Mouse (Mus musculus) T-cell, adult 2 months (primary cell): ENCODE data around the gene Csrnp3.

Experiments used
- DNase-seq: peaks from one replicate; pipeline ENCODE4 v3.0.0; 2022; ENCODE audit warnings: low spot score

The Csrnp3 gene

DNA sequence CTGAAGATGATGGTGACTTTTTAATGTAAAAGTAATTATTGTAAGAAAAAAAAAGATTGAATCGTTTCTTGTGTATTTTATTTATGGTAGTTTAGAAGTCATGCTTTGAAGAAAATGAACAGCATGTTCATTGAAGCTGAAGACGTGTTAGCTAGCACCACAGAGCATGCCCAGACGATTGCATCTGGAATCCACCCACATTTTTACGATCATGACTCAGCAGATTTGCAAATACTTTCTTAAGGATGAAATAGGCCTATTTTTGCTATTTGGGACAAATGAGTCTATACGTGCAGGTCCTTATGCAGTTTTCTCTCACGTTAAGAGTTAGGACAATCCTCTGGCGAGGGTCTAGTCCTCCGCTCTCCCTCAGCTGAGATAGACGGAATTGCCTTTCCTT, 177.9 kb downstream of the Csrnp3 start:
- DNase-seq = no peak

DNA sequence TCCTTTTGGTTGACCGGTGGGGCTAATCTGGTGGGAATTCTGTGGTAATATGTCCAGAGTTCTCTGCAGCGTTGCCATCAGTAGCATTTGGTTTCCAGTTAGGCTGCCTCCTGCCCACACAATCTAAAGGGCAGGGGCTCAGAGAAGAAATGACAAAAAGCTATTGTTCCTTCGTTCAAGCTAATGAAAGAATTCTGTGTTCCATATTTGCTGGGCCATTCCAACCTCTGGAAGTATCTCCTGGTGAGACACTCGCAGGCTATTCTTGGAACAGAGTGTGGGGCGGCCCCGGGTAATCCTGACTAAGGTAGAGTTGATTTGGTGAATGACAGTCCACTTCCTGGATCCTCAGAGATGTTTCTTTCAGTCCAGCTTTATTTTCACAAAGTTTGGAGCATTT, 179.3 kb downstream of the Csrnp3 start:
- no peak for DNase-seq

DNA sequence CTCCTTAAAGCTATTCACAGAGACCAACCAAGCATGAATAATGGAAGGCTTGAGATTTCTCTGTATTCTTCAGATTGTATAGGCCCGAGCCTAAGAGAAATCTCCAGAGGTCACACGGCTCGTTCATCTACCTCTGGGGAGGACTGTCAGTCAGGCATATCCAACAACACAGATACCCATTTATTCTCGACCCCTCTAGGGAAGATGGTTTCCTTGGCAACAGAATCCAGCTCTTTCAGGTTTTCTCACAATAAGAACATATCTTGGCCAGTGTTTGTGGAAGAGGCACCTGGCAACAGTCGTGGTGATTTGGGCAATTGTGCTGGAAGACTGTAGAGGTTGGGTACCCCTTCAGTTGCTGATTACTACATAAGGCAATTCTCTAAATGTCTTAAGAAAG, 183.2 kb downstream of the Csrnp3 start:
- DNase-seq = no peak

DNA sequence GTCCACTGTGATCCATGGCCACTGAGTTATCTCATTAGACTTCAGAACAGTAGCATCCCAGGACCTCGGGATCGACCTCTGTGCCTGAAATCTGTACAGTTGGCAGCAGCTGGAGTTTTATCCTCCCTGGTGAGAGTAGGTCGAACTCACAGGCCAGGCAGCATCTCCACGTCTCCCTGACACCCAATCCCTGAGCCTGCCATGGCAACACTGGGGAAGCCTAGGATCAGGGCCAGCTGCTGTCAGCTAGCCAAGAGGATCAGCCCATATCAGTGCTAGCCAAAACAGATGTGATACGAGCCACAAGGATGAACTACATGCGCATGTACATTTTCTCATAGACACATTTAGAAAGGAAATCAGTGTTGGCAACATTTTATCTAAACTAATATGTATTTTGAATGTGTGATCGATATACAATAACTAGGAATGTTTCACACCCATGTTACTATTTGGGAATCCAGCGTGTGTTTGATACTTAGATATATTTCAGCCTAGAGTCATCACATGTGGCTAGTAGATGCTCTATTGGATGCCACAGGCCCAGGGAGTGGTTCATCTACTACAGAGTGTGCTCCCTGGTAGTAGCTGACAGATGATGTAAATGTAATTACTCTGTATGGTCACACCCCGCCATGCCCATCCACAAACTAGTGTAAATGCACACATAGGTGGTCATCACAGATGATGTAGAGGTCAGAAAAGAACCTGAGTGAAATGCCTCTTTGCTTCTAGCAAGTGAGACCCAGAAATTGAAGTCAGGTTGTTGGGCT, 189.5 kb downstream of the Csrnp3 start:
- no peak for DNase-seq

DNA sequence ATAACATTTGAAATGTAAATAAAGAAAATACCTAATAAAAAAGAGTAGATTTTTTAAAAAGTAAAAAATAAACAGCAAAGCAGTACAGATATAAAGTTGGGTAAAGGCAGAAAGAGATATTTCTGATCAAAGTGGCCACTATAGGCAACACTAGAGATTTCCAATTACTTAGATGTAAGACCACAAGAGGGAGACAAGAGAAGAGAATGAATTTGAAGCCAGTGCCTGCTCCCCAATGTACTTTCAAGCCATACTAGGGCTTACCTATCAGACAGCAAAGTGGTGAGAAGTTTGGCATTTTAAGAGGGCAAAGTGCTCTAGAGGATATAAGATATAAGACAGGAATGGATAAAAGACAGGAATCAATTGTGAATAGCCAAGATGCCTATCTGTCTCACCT, 195.0 kb downstream of the Csrnp3 start:
- DNase-seq = no peak

DNA sequence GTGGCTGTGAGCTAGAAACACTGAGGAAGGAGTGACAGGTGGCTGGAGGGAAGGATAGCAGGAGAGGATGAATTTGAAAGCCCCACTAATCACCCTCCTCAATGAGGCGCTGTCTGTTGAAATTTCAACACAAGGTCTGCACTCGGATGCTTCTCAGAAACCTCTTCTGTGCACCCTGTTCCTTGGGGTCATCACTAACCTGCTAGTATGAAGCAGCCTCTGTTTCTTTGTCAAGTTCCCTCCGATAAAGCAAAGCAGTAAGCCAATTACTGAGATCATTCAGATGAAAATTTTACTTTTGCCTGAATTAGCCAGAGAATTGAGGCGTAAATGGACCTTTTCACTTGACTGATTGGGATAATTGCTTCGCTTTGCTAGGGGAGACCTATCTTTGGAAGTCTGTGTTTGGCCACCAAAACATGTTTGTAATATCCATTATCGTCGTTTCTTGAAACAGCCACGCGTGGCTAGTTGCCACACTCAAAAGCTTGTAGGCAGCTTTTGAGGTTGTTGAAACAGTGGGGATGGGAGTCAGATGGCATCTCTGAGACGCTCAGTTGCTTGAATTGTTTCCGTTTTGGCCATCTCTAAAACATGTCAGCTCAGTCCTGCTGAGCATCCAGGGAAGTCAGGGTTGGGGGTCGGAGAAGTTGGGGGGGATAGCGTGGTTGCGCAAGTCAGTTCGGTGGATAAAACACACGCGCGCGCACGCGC, 195.8 kb downstream of the Csrnp3 start:
- no peak for DNase-seq

DNA sequence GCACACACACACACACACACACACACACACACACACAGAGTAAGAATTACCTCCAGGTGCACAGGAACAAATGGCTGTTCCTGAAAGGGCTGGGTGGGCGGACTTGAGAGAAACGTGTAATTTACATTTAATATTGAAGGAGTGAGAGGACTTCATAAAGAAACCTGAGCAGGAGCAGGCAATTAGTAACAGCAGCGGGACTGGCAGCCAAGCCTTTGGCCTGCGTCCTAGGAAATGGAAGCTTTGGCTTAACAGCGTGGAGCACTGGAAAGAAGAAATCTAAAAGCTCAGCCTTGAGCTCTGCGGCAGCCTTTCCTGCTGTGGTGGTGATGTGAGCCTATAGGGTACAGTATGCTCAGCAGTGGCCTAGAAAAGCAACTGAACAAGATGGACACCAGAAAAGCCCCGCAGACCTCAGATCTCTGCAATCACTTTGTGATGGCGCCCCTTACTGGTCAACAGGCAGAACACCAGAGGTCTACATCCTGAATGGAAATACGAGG, 196.4 kb downstream of the Csrnp3 start:
- no peak for DNase-seq

DNA sequence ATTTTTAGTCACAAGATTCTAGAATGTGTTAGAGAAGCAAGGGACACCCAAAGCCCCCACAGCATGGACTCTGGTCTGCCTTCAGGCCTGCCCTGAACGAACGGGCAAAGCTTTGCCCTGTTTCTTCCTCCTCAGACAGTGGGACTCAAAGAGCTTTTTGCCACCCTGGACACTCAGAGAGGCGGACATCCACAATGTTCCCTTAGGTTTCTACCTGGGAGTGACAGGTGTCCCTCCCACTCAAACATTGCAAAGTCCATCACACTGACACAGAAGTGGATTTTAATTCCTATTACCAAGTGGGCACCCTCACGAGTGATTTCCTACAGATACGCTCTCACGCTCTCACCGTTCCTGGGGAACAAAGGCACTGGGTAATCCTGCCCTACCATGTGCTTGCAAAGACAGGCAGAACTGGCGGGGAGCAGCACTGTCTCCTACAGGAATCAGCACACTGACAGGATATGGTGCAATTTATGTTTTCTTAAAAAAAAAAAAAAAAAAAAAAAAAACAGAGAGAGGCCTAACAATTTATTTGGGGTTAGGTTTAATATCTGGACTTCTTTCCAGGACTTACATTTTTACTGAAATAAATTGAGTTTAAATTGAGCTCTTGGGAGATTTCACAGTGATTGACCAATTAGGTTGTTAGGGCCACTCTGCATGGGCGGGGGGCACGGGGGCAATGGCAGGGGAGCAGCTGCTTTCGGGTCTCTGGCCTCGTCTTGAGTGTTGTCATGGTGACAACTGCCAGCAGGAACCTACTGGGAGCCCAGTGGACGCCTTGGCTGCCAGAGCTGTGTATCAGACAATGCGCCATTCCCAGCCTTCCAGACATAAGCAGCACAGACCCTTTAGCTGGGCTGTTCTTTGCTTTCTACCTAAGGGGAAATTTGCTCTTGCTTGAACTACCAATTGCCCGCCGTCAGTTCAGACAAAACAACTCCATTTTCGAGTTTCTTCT, 198.2 kb downstream of the Csrnp3 start:
- DNase-seq = no peak

DNA sequence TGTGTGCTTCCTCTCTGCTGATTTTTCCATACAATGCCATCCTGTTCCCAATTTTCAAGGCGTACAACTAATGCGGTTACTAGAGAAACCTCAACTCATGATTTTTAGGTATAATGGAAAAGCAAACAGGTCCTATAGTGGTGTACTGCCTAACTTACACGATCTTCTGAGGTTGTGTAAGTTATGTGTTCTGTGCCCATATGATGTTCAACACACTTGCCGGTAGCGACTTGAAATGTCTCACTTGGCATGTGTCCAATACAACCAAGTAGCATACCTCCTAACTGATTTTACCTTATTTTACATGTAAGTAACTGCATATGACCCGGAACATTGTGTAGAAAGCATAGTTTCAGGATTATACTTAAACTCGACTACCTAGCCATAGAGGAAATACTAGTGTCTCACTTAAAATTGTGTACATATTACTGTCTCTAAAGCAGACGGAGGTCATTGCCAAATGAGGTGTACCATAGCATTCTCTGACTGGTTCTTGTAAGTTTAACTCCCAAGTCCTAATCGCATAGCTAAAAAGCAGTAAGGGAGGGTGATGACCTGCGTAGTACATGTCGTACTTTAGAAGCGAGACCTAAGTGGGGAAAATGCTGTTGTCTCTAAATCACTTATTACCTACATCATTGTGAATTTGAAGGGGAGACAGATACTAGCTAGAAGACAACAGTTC, 199.0 kb downstream of the Csrnp3 start:
- DNase-seq = no peak

DNA sequence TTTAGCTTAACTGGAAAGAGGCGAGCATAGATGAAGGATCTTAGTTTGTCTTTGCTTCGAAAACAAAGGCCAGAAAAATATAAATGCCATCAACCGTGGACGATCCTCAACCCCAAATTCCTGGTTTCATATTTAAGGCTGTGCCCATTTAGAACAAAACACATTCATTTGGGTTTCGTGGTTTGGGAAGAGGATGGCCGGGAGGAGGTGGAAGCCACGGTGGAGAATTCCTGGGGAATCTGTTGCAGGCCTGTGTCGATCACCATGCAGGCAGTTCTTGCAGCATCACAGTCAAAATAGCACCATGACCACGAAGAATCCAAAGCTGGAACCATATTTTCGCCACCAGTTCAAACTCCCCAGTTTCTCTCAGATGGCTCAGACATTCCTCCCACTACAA, 217.7 kb downstream of the Csrnp3 start:
- no peak for DNase-seq

DNA sequence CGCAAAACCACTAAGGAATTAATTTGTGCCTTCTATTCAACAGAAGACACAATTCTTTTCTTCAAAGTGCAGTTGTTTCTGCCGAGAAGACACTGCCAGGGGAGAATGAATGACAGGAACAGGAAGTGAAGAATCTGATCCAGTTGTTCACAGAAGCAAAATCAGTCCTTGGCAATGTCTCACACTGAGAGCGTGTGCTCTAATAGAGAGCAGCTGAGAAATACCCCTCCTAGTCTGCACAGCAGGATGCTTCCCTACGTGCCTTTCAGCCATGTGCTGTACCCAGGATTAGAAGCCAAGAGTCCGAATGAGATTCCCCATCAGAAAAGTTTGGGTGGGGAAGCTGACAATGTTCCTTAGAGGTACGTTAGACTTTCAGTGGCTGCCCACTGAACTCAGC, 223.9 kb downstream of the Csrnp3 start:
- no peak for DNase-seq

DNA sequence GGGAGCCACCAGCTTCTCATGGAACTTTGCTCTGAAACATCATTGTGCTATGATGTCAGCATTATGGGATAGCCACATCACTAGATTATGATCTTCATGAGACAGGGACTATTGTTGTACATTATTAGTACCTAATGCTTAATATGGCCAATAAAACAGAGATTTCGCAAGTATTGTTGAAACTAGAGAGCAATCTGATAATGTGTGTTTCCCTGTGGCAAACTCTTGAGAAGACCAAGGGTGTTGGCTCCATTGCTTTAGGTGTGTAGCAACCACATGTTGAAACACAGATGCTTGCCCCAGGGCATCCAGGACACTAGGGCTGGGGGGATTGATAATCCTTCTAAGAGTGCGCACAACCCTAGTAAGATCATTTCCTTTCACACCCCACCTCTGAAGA, 235.2 kb downstream of the Csrnp3 start:
- DNase-seq = no peak
